Mouse (Mus musculus): ENCODE measurements around the gene Abcf3.

DNA sequence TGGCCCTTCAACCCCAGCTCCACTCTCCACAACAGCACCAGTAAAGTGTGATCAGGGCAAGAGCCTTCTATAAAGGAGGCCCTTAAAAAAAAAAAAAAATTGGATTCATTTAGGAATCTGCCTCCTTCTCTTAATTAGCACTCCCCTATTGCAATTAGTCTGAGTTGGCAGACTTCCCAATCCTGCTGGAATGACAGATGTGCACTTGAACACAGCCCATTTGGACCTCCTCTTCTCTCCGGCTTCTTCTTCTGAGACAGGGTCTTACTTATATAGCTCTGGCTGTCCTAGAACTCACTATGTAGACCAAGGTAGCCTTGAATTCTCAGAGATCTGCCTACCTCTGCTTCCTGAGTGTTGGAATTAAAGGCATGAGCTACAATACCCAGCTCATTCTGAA lies 19.0 kb upstream of the Abcf3 start:
- TF ChIP-seq ZC3H11A (IDR thresholded peaks at IDR 0.05; ENCODE audit: low read depth, low read length), result no peak
- TF ChIP-seq TBP (IDR thresholded peaks at IDR 0.05; ENCODE audit: low read depth, low read length), result no peak
- no peak for TF ChIP-seq MAFK (IDR thresholded peaks at IDR 0.05; ENCODE audit: borderline replicate concordance, low read depth, low read length)
- TF ChIP-seq POLR2AphosphoS5 (IDR thresholded peaks at IDR 0.05; ENCODE audit: borderline replicate concordance, low read depth, low read length), result no peak
- TF ChIP-seq MAZ (IDR thresholded peaks at IDR 0.05; ENCODE audit: low read depth, low read length), result no peak
- TF ChIP-seq USF2 (IDR thresholded peaks at IDR 0.05; ENCODE audit: borderline replicate concordance in 1 of 2, insufficient read depth in 1 of 2, low read depth in 1 of 2, low read length in 2 of 2), result no peak
- TF ChIP-seq HCFC1 (IDR thresholded peaks at IDR 0.05; ENCODE audit: low read depth, low read length), result no peak
- TF ChIP-seq POLR2A (IDR thresholded peaks at IDR 0.05; ENCODE audit: control insufficient read depth in 1 of 2, insufficient read depth in 1 of 2, low read depth in 1 of 2, low read length in 2 of 2, poor library complexity in 1 of 2), result no peak

All from MEL (cell line).